Mouse (Mus musculus) thymus, postnatal 0 days (tissue): ENCODE data around the gene Hist2h4. TPM values are rescaled to one million over a fixed set of nuclear protein-coding genes. Genes with fewer than 3 reads are reported as not detected.
"Not testable (repeated sequence)": the region's sequence is repeated elsewhere in the genome, so short reads cannot be mapped to it uniquely, and the experiment has no call there.

ENCODE experiments used
- DNase-seq: peaks from one replicate; pipeline ENCODE4 v3.0.0-alpha.2; 2015; ENCODE audit warnings: low spot score
- polyA plus RNA-seq: library from polyadenylated mRNA; unstranded; fragments of >200 nt; fragmentation: Nextera tagmentation; extraction: Ambion mirVana; gene quantifications from 2 replicates; pipeline ENCODE4 v1.2.1, GENCODE M21; 2015

Hist2h4 gene
- polyA plus RNA-seq, result 101 and 145 TPM in 2 replicates

- DNase-seq, result peak; percentile 94
These were observed at the start of gene Hist2h4 for GRCm38 (mm10) chr3:96262979-96263550. TSS of gene Hist2h4 (minus strand) at chr3:96263311.

- no peak for DNase-seq
These were observed 49.4 kb upstream of the Hist2h4 start for GRCm38 (mm10) chr3:96312341-96313098.

- peak; percentile 45 for DNase-seq
These were observed 46.3 kb upstream of the Hist2h4 start for GRCm38 (mm10) chr3:96309441-96309840.

- DNase-seq, result peak; percentile 43
These were observed 43.4 kb upstream of the Hist2h4 start for GRCm38 (mm10) chr3:96306506-96306905.

- DNase-seq, result no peak
These were observed 39.0 kb upstream of the Hist2h4 start for GRCm38 (mm10) chr3:96302076-96302475.

GRCm38 (mm10) chr3:96300706-96301529 is 37.8 kb upstream of the Hist2h4 start:
- DNase-seq, result no peak

- no peak for DNase-seq
These were observed 36.5 kb upstream of the Hist2h4 start for GRCm38 (mm10) chr3:96299562-96299961.

- no peak for DNase-seq
These were observed 35.2 kb upstream of the Hist2h4 start for GRCm38 (mm10) chr3:96298360-96298759.

- DNase-seq, result no peak
These were observed 30.7 kb upstream of the Hist2h4 start, which contains the start of gene Fcgr1 for GRCm38 (mm10) chr3:96293787-96294186. TSS of gene Fcgr1 (minus strand) at chr3:96293969.

GRCm38 (mm10) chr3:96293368-96293767 is 30.3 kb upstream of the Hist2h4 start:
- no peak for DNase-seq

- no peak for DNase-seq
These were observed 29.5 kb upstream of the Hist2h4 start for GRCm38 (mm10) chr3:96292641-96293040.

GRCm38 (mm10) chr3:96290727-96291126 is 27.6 kb upstream of the Hist2h4 start:
- DNase-seq, result not testable (repeated sequence)

- no peak for DNase-seq
These were observed 26.1 kb upstream of the Hist2h4 start for GRCm38 (mm10) chr3:96289201-96289600.

- not testable (repeated sequence) for DNase-seq
These were observed 24.2 kb upstream of the Hist2h4 start for GRCm38 (mm10) chr3:96287334-96287733.

GRCm38 (mm10) chr3:96284457-96284856 is 21.3 kb upstream of the Hist2h4 start:
- DNase-seq, result no peak

- no peak for DNase-seq
These were observed 17.5 kb upstream of the Hist2h4 start for GRCm38 (mm10) chr3:96280660-96281059.

- DNase-seq, result peak; percentile 93
These were observed 14.9 kb upstream of the Hist2h4 start for GRCm38 (mm10) chr3:96277800-96278624.

- peak; percentile 86 for DNase-seq
These were observed 14.3 kb upstream of the Hist2h4 start for GRCm38 (mm10) chr3:96277428-96277799.

- DNase-seq, result peak; percentile 75
These were observed 10.7 kb upstream of the Hist2h4 start for GRCm38 (mm10) chr3:96273591-96274465.
